Mouse (Mus musculus): ENCODE data around the gene Pappa2. TPM values are rescaled to one million over a fixed set of nuclear protein-coding genes. Genes with fewer than 3 reads are reported as not detected.
A peak's percentile ranks its signal among the peaks of the same experiment; 100 is the strongest.

The Pappa2 gene
- total RNA-seq, 2 experiments from 2014 or later, result 0.07 to 0.22 TPM

- no peak for DNase-seq (ENCODE audit: low spot score in 2 of 2)
These were observed 210.1 kb downstream of the Pappa2 start for GRCm38 (mm10) chr1:158770036-158770655.

GRCm38 (mm10) chr1:158765842-158766241 is 214.4 kb downstream of the Pappa2 start:
- no peak for DNase-seq (ENCODE audit: low spot score in 2 of 2)

- no peak for DNase-seq (ENCODE audit: low spot score in 2 of 2)
These were observed 215.6 kb downstream of the Pappa2 start for GRCm38 (mm10) chr1:158764727-158765126.

GRCm38 (mm10) chr1:158764211-158764610 is 216.1 kb downstream of the Pappa2 start:
- DNase-seq (ENCODE audit: low spot score in 2 of 2), result no peak

GRCm38 (mm10) chr1:158748356-158749096 is 231.8 kb downstream of the Pappa2 start:
- DNase-seq (ENCODE audit: low spot score in 2 of 2), result no peak

GRCm38 (mm10) chr1:158741449-158741848 is 238.8 kb downstream of the Pappa2 start:
- DNase-seq (ENCODE audit: low spot score in 2 of 2), result no peak

- no peak for DNase-seq (ENCODE audit: low spot score in 2 of 2)
These were observed 239.3 kb downstream of the Pappa2 start for GRCm38 (mm10) chr1:158740949-158741348.

GRCm38 (mm10) chr1:158740161-158740766 is 240.0 kb downstream of the Pappa2 start:
- DNase-seq (ENCODE audit: low spot score in 2 of 2), result no peak

- no peak for DNase-seq (ENCODE audit: low spot score in 2 of 2)
These were observed 241.0 kb downstream of the Pappa2 start for GRCm38 (mm10) chr1:158739132-158739919.

- no peak for DNase-seq (ENCODE audit: low spot score in 2 of 2)
These were observed 247.3 kb downstream of the Pappa2 start for GRCm38 (mm10) chr1:158732868-158733496.

GRCm38 (mm10) chr1:158713301-158714095 is 266.8 kb downstream of the Pappa2 start:
- DNase-seq (ENCODE audit: low spot score in 2 of 2), result peak in 1 of 2 experiments; percentile 9

GRCm38 (mm10) chr1:158701336-158701735 is 279.0 kb downstream of the Pappa2 start:
- no peak for DNase-seq (ENCODE audit: low spot score in 2 of 2)

GRCm38 (mm10) chr1:158700147-158700546 is 280.1 kb downstream of the Pappa2 start:
- DNase-seq (ENCODE audit: low spot score in 2 of 2), result no peak

GRCm38 (mm10) chr1:158699276-158699675 is 281.0 kb downstream of the Pappa2 start:
- no peak for DNase-seq (ENCODE audit: low spot score in 2 of 2)

GRCm38 (mm10) chr1:158697859-158698569 is 282.3 kb downstream of the Pappa2 start:
- DNase-seq (ENCODE audit: low spot score in 2 of 2), result no peak

- DNase-seq (ENCODE audit: low spot score in 2 of 2), result no peak
These were observed 282.9 kb downstream of the Pappa2 start for GRCm38 (mm10) chr1:158697423-158697822.

- DNase-seq (ENCODE audit: low spot score in 2 of 2), result no peak
These were observed 292.6 kb downstream of the Pappa2 start for GRCm38 (mm10) chr1:158687726-158688125.

- peak; percentile 56 to 57 for DNase-seq (ENCODE audit: low spot score in 2 of 2)
These were observed 310.2 kb downstream of the Pappa2 start for GRCm38 (mm10) chr1:158669971-158670592.

- no peak for DNase-seq (ENCODE audit: low spot score in 2 of 2)
These were observed 314.3 kb downstream of the Pappa2 start for GRCm38 (mm10) chr1:158666001-158666400.

Measured in adrenal gland, adult 18-20 months (tissue).